Mouse (Mus musculus): ENCODE measurements around the gene Smco3.

GRCm38 (mm10) chr6:136800710-136801109 lies 34.5 kb downstream of the Smco3 start:
- TF ChIP-seq CHD2 (IDR thresholded peaks at IDR 0.05; ENCODE audit: low read length): no peak
- no peak for TF ChIP-seq TBP (conservative IDR thresholded peaks at IDR 0.05; ENCODE audit: low read depth, low read length)
- no peak for TF ChIP-seq HCFC1 (IDR thresholded peaks at IDR 0.05; ENCODE audit: low read depth, low read length)
- TF ChIP-seq EP300 (IDR thresholded peaks at IDR 0.05; ENCODE audit: low read length): no peak
- no peak for TF ChIP-seq NELFE (IDR thresholded peaks at IDR 0.05; ENCODE audit: low read depth, low read length)
- TF ChIP-seq POLR2A (IDR thresholded peaks at IDR 0.05; ENCODE audit: low read depth, low read length): no peak
- no peak for TF ChIP-seq CTCF (conservative IDR thresholded peaks at IDR 0.05 in 1 of 2, IDR thresholded peaks at IDR 0.05 in 1 of 2; ENCODE audit: low read depth in 2 of 2, low read length in 2 of 2)
- no peak for TF ChIP-seq USF2 (conservative IDR thresholded peaks at IDR 0.05; ENCODE audit: low read depth, low read length)
- TF ChIP-seq GABPA (IDR thresholded peaks at IDR 0.05; ENCODE audit: insufficient replicate concordance, low read depth, low read length): no peak
- no peak for TF ChIP-seq RAD21 (IDR thresholded peaks at IDR 0.05; ENCODE audit: low read depth, low read length)
- no peak for TF ChIP-seq ZKSCAN1 (IDR thresholded peaks at IDR 0.05; ENCODE audit: borderline replicate concordance, low read depth, low read length)

All from CH12.LX (cell line).